Mouse (Mus musculus) heart, adult 2 months (tissue): ENCODE measurements at regions not wholly inside any gene's neighbourhood (a gene's known extent, or its start where the extent isn't known, plus 50 kb on each side); places are given as distances from the start of the nearest gene placed in this dataset.

Source experiments
- CTCF ChIP-seq: fragments of 200-600 bp; IDR thresholded peaks from 2 replicates; pipeline ENCODE4 v1.8.1; 2022; ENCODE audit warnings: antibody characterized with exemption, mild to moderate bottlenecking, moderate library complexity
- EP300 ChIP-seq: fragments of 200-500 bp; IDR thresholded peaks from 2 replicates; pipeline ENCODE4 v1.6.1; 2011; ENCODE audit warnings: low read depth, low read length, control low read depth; ENCODE audit not compliant: insufficient read depth
- POLR2A ChIP-seq: fragments of 200-500 bp; IDR thresholded peaks from 2 replicates; pipeline ENCODE4 v1.6.1; 2011; ENCODE audit warnings: mild to moderate bottlenecking, low read depth, low read length, control low read depth; ENCODE audit not compliant: insufficient read depth

DNA sequence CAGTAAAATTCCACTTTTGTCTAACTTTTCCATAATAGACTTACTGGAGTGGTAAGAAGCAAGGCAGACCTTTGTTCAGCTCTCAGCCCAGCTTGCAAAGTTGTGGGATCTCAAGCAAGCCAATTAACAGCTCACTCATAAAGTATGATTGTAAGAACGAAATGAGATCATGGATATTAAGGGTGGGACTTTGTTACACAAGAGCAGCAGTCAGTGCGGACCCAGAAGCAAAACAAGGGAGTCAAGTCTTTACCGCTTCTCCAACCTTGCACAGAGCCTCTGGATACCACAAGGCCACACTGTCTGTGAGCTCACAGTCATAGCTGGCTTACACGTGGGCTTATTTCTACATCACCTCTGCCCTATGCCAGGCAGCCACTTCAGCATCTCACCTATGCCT lies 54.6 kb upstream of the Oxtr start:
- TF ChIP-seq CTCF (no peak), EP300 (no peak), POLR2A (no peak)
